Mouse (Mus musculus): ENCODE data around the gene Alkbh3.
A peak's percentile ranks its signal among the peaks of the same experiment; 100 is the strongest.

Gene Alkbh3

DNA sequence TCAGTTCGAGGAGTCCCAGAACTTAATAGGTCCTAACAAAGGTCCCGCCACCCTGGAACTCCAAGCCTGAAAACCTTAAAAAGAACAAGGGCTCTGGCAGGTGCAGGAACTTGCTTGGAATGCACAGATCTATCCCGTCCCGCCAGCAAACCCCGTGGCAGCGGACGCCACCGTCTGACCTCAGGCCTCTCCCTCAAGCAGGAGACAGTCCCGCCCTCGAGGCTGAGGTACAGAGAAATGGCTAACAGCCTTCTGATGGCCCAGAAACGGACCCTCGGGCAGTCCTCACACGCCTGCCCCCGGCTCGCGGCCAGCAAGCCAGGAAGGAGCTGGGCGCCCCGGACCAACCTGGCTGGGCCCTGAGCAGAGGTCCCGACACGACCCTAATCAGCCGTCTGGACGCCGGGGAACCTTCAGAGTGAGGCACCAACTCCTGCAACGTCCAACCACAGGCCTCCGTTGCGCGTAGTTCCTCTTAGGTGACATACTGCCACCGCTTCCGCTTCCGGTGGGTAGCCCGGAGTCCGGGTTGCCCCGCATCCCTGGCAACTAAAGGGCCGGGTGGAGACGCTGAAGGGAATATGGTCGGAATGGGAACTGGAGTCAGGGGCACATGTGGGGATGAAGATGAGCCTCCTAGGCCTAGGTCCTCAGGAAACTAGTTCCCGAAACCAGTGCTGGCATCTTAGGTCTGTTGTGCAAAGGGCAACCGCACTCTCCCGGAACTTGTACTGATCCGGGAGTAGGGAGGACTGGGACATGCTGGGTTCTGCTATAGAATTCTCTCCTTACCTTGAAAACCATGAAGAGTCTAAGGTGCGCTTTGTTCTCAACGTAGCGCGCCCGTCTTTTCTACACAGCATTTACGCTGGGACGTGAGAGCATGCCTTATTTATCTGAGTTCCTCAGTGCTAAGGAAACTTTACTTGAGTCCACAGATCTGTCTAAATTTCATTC, at the start of gene Alkbh3:
Gene Alkbh3, minus strand, starts transcription at position 473 of the 957 bp plus-strand sequence.
- DNase-seq (ENCODE audit: low read depth) = peak; percentile 84

DNA sequence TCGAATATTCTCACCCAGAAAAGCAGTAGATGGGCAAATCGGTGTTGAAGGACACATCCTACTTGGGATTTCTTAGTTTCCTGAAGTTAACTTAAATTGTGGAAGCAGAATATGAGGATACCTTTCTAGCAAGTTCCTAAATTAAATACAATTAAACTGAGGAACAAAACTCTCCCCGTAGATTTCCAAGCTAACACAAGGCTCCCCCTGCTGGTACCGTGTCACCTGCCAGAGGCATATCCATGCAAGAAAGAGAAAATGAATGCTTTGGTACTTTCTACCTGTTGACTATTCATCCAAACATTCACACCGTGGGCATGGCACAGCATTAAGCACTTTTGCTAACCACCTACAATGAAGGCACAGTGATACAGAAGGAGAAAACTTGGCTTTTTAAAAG, 48.9 kb upstream of the Alkbh3 start:
- no peak for DNase-seq (ENCODE audit: low read depth)

GRCm38 (mm10) chr2:94054813-94055212, 44.2 kb upstream of the Alkbh3 start:
- peak; percentile 34 for DNase-seq (ENCODE audit: low read depth)

DNA sequence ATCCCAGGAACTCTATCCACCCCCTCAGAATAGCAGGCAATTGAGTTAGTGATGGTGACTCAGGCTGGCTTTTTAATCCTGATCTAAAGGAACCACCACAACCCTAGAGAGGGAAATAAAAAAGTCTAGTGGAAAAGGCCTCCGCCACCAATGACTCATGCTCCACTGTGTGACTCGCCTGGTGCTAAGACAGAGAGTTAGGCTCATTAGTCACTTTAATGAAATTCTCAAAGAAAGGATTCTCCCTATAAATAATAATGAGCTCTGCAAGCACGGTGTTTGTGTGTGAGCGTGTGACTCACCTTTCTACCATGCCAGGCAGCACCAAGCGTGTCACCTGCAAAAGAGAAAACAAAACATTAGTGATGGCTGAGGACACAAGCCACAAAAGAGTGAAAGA, 41.3 kb upstream of the Alkbh3 start:
- DNase-seq (ENCODE audit: low read depth) = no peak

- no peak for DNase-seq (ENCODE audit: low read depth)
These were observed 40.3 kb upstream of the Alkbh3 start for GRCm38 (mm10) chr2:94050901-94051300.

DNA sequence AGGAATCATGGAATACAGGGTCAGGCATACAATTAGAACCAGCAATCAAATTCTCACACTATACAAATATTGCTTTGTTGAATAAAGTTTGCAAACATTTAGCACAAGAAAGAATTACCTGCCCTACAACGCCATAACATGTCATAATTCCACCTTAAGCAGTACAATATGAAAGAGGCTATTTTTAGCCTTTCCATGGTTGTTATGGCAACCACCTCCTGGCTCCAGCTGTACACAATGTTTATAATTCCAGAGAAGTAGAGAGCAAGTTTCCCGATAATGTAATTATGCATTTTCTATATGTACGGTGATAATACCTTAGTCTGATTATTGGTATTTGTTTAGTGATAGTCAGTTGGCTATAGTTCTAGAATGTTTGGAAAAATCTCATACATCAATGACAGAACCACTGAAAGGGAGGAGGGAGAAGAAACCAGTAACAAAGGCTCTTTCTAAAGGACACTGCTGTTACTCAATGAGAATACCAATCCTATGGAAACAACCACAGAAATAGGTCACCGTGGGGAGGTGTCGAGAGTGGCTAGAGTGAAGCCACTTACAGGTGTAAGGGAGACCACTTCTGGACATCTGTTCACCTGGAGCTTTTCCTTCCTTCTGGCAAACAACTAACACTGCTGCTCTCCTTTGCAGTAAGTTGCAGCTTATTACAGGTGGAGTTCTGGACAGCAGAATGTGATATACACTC, 39.0 kb upstream of the Alkbh3 start:
- DNase-seq (ENCODE audit: low read depth) = no peak

DNA sequence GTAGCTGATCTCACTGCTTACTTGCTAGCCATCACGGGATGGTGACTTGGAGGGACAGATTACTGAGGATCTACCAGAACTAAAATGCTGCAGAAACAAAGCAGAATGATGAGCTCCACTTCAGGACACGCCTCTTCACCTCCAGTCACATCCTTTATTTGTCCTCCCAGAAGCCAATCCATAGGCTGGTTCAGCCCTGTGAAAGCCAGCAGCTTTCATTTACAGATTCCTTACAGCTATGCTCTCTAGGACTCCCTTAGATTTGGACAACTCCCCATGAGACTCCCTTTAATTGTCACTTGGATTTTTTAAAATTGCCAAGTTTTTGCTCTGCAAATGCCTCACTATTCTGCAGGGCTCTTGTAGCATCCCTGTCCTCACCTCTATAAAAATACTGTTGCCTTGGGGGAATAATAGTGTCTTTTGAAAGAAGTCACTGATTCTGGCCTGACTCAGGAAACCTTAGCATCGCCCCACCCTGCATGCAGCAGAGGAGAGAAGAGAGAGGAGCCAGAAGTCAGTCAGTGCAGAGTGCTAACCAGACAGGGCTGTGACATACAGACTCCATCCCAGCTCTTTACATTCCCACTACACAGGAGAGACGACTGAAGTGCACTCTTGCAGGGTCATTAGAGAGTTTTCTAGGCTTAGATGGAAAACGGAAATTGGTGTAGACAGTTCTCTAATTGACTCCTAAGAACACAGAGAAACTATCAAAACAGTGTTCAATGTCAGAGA, 38.3 kb upstream of the Alkbh3 start:
- no peak for DNase-seq (ENCODE audit: low read depth)

DNA sequence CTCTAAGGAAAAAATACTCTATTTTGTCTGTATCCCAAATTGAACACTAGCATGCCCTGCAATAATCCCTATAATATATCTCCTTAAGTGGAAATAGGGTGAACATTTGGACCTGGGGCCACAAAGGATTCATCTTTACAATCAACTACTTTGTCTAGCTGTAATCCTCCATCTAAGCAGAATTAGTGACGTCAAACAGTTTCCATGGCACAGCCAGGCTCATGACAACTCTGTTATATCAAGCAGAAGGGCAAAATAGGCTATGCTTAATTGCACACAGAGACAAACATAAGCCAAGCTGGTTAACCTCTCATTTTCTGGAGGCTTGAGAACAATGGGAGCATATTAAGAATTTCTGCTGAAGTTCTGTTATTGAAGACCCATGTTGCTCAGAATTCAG, 37.7 kb upstream of the Alkbh3 start:
- DNase-seq (ENCODE audit: low read depth) = no peak

DNA sequence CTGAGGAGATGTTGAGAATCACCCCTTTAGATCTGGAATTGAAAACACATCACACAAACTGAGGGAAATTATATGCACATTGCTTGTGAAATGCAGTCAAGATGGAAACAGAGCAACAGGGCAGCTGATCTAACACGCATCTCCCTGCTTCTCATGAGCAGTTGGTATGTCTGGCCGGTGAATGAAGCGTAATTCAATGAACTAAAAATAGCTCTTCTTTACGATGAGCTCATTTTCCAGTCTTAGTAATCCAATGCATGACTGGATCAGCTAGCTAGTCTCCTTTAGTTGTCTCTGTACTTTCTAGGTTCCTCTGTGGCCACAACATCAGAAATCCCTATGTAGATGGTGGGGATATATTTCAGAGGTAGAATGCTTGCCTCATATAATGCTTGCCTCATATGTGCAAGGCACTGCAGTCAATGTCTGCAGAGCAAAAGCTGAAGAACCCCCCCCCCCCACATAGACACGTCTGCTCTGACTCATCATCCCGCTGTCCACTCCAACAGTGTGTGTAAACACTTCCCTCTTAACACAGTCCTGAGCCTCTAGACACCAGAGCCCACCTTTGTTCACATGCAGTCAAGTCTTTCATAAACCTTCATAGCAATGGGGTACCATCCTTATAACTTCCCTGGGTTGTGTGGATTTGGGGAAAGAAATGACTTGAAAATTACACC, 34.9 kb upstream of the Alkbh3 start:
- DNase-seq (ENCODE audit: low read depth) = no peak

GRCm38 (mm10) chr2:94044174-94044573, 33.6 kb upstream of the Alkbh3 start:
- no peak for DNase-seq (ENCODE audit: low read depth)

- DNase-seq (ENCODE audit: low read depth) = no peak
These were observed 33.1 kb upstream of the Alkbh3 start for GRCm38 (mm10) chr2:94043662-94044061.

GRCm38 (mm10) chr2:94042461-94042860, 31.9 kb upstream of the Alkbh3 start:
- DNase-seq (ENCODE audit: low read depth) = no peak

GRCm38 (mm10) chr2:94040391-94041125, 30.0 kb upstream of the Alkbh3 start:
- no peak for DNase-seq (ENCODE audit: low read depth)

DNA sequence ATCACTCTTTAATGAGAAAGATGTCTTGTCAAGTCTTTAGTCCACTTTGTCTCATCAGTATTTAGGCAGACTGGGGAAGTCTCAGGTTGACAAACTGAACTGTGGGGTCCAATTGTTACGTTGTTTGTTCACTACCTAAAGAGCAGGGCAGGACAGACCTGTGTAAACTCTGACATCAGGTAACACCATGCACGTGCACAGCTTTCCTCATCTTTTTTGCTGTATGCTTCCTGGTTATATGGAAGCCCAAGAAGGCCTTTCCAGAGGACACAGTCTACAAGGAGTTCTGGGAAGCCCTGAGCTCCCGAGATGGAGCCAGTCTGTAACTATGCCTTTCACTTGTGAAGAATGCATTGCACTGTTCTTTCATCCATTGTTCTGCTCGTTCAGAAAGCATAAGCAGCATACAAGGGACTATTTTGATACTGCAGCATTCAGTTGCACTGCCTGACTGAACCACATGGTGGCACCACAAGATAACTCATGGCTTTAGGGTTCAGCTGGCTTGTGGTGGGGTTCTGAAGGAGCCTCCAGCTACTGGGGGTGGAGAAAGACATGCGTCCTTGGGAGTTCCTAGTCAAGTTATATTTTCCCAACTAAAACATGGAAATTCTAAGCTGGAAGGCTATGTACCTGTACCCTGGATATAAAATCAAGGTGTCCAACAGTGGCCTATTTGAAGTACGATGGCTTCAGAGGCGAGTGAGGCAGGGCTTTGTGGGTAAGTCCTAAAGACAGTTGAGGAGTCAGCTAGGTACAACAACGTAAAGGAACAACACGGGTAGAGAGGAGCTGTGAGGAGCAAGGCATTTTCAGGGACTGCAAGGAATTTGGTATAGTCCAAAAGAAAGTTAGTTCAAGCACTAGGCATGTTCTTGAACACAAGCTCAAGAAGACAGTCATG, 25.1 kb upstream of the Alkbh3 start:
- peak; percentile 43 for DNase-seq (ENCODE audit: low read depth)

GRCm38 (mm10) chr2:94030602-94031001, 20.0 kb upstream of the Alkbh3 start:
- no peak for DNase-seq (ENCODE audit: low read depth)

GRCm38 (mm10) chr2:94024637-94025036, 14.0 kb upstream of the Alkbh3 start:
- DNase-seq (ENCODE audit: low read depth) = no peak

GRCm38 (mm10) chr2:94002331-94002730, 8.3 kb downstream of the Alkbh3 start:
- peak; percentile 68 for DNase-seq (ENCODE audit: low read depth)

DNA sequence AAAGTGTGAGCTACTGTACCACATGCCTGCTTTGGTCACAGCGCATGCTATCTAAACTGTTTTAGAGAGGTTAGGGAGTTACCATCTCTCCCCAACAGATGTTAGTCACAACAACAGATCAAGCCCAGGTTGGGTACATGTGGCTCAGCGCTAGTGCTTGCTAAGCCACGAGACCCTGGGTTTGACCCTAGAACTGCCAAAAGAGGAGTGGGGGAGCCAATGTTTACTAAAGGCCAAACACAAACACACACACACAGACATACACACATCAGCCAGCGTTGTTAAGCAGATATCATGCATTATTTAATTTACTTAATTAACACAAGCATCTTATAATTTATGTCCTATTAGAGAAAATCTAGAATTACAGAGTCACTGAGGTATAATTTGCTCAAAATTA, 8.7 kb downstream of the Alkbh3 start:
- DNase-seq (ENCODE audit: low read depth) = no peak

GRCm38 (mm10) chr2:94001411-94001810, 9.2 kb downstream of the Alkbh3 start:
- DNase-seq (ENCODE audit: low read depth) = no peak

DNA sequence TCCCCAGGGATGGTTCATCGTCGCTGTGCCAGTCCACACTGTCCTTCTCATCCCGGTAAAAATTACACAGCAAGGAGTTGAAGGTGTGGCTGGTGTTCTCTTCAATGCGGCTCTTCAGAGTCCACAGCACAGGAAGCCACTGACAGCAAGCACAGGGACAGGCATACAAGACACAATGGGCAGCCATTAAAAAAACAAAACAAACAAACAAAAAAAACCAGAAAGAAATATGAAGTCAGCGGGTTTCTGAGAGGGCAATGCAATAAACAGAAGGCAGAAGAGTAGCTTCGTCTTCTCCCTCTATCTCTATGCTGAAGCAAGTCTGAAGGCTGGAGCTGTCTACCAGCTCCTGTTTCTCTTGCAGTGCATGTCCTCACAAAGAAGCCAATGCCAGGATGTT, 14.4 kb downstream of the Alkbh3 start, which contains the start of gene Gm27027:
Gene Gm27027, minus strand, starts transcription at position 101 of the 400 bp plus-strand sequence.
- DNase-seq (ENCODE audit: low read depth) = no peak
